Mouse (Mus musculus) midbrain, postnatal 0 days (tissue): Measurements from ENCODE around the gene Capn9. TPM values are rescaled to one million over a fixed set of nuclear protein-coding genes. Genes with fewer than 3 reads are reported as not detected.
A peak's percentile ranks its signal among the peaks of the same experiment; 100 is the strongest.

Source experiments
- ATAC-seq: fragments of 200-750 bp; cut with Nextera tagmentation; 2 replicates; pipeline ENCODE4 v1.8.0; 2017; ENCODE audit warnings: moderate number of reproducible peaks, mild to moderate bottlenecking, moderate TSS enrichment, moderate library complexity; ENCODE audit not compliant: low FRiP score
- DNase-seq: peaks from one replicate; pipeline ENCODE4 v3.0.0-alpha.2; 2015; ENCODE audit warnings: low spot score
- H3K27ac ChIP-seq: fragments of 300-500 bp; sonication (generic); 2 replicates; pipeline ENCODE4 v1.5.1; 2014; ENCODE audit warnings: low read depth, mild to moderate bottlenecking, low read length, mixed read lengths
- H3K27me3 ChIP-seq: fragments of 300-500 bp; sonication (generic); 2 replicates; pipeline ENCODE4 v1.6.1; 2014; ENCODE audit warnings: low read length, control low read depth, mixed read lengths; ENCODE audit not compliant: insufficient read depth
- H3K36me3 ChIP-seq: fragments of 300-500 bp; sonication (generic); 2 replicates; pipeline ENCODE4 v1.6.1; 2014; ENCODE audit warnings: low read length, control low read depth, mixed read lengths; ENCODE audit not compliant: insufficient read depth
- H3K4me1 ChIP-seq: fragments of 300-500 bp; sonication (generic); 2 replicates; pipeline ENCODE4 v1.6.1; 2014; ENCODE audit warnings: mild to moderate bottlenecking, control low read depth, antibody characterized with exemption, low read length, mixed read lengths; ENCODE audit not compliant: insufficient read depth
- H3K4me2 ChIP-seq: fragments of 300-500 bp; sonication (generic); 2 replicates; pipeline ENCODE4 v1.6.1; 2014; ENCODE audit warnings: low read depth, mild to moderate bottlenecking, low read length, mixed read lengths; ENCODE audit not compliant: poor library complexity, severe bottlenecking
- H3K4me3 ChIP-seq: fragments of 300-500 bp; sonication (generic); 2 replicates; pipeline ENCODE4 v1.5.1; 2014; ENCODE audit warnings: low read depth, mild to moderate bottlenecking, low read length, moderate library complexity
- H3K9ac ChIP-seq: fragments of 300-500 bp; sonication (generic); replicated peaks from 2 replicates; pipeline ENCODE4 v1.6.1; 2014; ENCODE audit warnings: mild to moderate bottlenecking, low read length, moderate library complexity, mixed read lengths; ENCODE audit not compliant: poor library complexity, severe bottlenecking
- H3K9me3 ChIP-seq: fragments of 300-500 bp; sonication (generic); 2 replicates; pipeline ENCODE4 v1.6.1; 2016; ENCODE audit warnings: low read length, control low read depth
- CTCF ChIP-seq: IDR thresholded peaks from 2 replicates; pipeline ENCODE4 v1.5.1; 2016; ENCODE audit warnings: antibody characterized with exemption, mild to moderate bottlenecking
- WGBS: fragments of 180-500 bp; shearing (Covaris S2); extraction: QIAGEN DNeasy Blood & Tissue Kit; methylation state at CpG from one replicate; pipeline ENCODE4 v1.1.7; 2014; 5-methylcytosine and 5-hydroxymethylcytosine counted together
- polyA plus RNA-seq: library from polyadenylated mRNA; unstranded; fragments of >200 nt; fragmentation: Nextera tagmentation; extraction: Ambion mirVana; gene quantifications from 2 replicates; pipeline ENCODE4 v1.2.1, GENCODE M21; 2015
- total RNA-seq: library from RNA; depleted of rRNA; stranded (reverse); fragments of >200 nt; gene quantifications from 2 replicates; pipeline ENCODE4 v1.2.3, GENCODE M21; 2014

The Capn9 gene
- total and polyA plus RNA-seq, 2 experiments from 2014 or later = 0.27 to 0.52 TPM

DNA sequence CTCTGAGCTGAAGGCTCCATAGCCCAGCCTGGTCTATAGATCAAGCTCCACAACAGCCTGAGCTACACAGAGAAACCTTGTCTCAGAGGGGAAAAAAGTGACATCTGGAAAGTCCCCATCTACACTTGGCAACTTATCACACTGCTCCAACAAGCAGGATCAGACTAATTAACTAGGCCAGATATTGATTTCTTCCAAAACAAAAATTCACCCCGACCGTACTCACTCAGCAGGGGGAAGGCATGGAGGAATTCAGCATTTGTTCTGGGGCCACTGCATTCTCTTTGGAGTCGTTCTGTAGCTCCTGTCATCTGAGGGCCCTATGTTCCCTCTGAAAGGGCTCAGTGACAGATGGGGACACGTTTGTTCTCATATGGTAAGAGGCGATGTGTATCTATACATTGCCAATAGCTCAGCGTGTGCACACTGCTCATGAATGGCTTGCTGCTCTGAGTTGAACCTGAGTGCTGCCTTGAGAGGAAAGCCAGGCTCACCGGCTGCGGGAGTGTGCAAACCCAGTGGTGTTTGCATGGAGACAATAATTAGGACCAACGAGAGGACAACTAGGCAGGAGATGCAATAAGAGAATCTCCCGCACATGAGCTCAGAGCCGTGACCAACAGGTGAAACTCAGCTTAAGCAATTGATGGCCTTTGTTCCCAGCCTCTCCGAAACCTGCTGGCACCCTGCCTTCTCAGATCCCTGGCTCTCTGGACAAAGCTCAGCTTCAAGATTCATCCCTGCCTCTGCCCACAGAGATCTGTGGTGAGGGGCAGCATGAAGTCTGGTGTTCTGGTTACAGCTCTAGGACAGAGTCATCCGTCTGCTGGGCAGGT, 58.7 kb downstream of the Capn9 start:
- DNase-seq (no peak), ATAC-seq (no peak)
- Histone ChIP-seq H3K4me3 (no peak overlapping the region), H3K27me3 (no peaks in the 10 kb centered on the region), H3K4me1 (no peaks in the 10 kb centered on the region), H3K27ac (no peak overlapping the region), H3K4me2 (no peak overlapping the region), H3K9ac (no peak overlapping the region), H3K9me3 (no peaks in the 10 kb centered on the region), H3K36me3 (peaks cover 42% of the 10 kb centered on the region)
- TF ChIP-seq CTCF = no peak
- 71% methylated on average over 13 of the region's 13 CpGs for WGBS

DNA sequence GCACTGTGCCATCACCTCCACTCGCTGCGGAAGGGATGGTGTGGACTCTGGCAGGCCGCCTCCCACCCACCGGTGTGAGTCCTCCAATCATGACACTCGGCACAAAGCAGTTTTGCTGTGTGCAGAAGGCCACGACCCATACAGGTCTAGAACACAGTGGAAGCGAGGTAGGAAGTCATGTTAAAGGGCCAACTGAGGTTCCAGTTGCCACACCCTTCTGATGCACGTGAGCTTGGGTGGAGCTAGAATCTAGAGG, 59.3 kb downstream of the Capn9 start:
- Histone ChIP-seq H3K4me3 (no peak overlapping the region), H3K36me3 (peaks cover 42% of the 10 kb centered on the region), H3K9ac (no peak overlapping the region), H3K27me3 (no peaks in the 10 kb centered on the region), H3K4me2 (no peak overlapping the region), H3K9me3 (no peaks in the 10 kb centered on the region), H3K4me1 (no peaks in the 10 kb centered on the region), H3K27ac (no peak overlapping the region)
- no peak for TF ChIP-seq CTCF
- 87% methylated on average over 8 of the region's 8 CpGs for WGBS
- DNase-seq (no peak), ATAC-seq (no peak)

DNA sequence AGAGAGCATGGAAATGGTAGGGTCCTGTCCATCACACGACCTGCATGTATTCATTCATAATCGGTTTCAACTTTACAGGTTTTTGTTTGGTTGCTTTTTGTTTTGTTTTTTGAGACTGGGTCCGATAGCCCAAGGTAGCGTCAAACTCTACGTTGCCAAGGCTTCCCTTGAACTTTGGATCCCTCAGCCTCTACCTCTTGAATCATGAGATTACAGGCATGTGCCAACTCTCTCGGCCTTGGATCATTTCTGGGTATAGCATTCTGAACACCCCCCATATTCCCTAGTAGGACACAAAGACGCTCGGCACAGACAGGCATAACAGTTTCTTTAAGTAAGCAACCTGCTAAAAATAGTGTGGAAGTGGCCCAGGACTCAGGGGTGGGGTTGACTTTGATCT, 65.7 kb downstream of the Capn9 start:
- H3K27ac ChIP-seq = no peak overlapping the region
- TF ChIP-seq CTCF = no peak
- no peak overlapping the region for H3K4me3 ChIP-seq
- H3K4me2 ChIP-seq = no peak overlapping the region
- peaks cover 7% of the 10 kb centered on the region for H3K4me1 ChIP-seq
- no peaks in the 10 kb centered on the region for H3K9me3 ChIP-seq
- no peak overlapping the region for H3K9ac ChIP-seq
- H3K27me3 ChIP-seq = no peaks in the 10 kb centered on the region
- ATAC-seq (no peak), DNase-seq (no peak)
- WGBS = 96% methylated on average over 8 of the region's 8 CpGs
- peaks cover 29% of the 10 kb centered on the region for H3K36me3 ChIP-seq

DNA sequence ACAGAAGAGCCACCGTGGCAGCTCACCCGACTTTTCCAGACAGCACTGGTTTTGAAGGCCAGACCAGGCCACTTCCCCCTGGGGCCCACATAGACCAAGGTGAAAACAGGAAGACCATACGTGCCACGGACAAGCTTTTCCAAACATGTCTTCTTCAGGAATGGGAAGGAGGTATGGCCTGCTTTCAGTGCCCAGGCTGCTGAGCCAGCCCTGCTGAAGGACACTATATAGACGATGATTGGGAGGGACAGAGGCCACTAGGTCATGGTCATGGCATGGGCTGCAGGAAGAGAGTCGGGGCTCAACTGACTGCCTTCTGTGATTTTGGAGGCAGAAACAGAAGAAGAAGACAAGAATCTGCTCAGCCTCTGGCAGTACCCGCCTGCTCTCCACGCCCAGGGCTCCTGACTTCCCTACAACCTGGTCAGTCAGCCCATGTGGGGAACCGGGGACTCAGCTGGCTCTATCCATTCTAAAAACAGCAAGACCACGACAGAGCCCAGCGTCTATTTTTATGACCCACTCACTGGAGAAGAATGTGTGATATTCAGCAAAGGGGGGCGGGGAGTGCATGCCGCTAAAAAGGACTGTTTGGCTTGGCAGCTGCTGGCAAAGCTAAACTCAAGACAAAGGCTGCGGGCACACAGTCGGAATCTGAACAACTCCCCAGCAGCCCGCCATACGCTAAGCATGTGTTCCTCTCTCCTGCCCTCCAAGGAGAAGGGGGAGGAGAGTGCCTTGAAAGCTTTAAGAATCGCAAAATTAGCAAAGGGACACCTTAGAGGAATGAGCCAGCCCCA, 67.8 kb downstream of the Capn9 start:
- no peak for TF ChIP-seq CTCF
- ATAC-seq = no peak
- H3K9ac ChIP-seq = no peak overlapping the region
- H3K9me3 ChIP-seq = no peaks in the 10 kb centered on the region
- peak; percentile 66 for DNase-seq
- no peak overlapping the region for H3K4me3 ChIP-seq
- 51% methylated on average over 18 of the region's 18 CpGs for WGBS
- H3K27me3 ChIP-seq = no peaks in the 10 kb centered on the region
- H3K4me1 ChIP-seq = peaks cover 7% of the 10 kb centered on the region
- peak overlapping the region; percentile 6; the same call in 1 of the 2 replicates for H3K4me2 ChIP-seq
- H3K27ac ChIP-seq = peak overlapping the region; percentile 65
- peaks cover 7% of the 10 kb centered on the region for H3K36me3 ChIP-seq

DNA sequence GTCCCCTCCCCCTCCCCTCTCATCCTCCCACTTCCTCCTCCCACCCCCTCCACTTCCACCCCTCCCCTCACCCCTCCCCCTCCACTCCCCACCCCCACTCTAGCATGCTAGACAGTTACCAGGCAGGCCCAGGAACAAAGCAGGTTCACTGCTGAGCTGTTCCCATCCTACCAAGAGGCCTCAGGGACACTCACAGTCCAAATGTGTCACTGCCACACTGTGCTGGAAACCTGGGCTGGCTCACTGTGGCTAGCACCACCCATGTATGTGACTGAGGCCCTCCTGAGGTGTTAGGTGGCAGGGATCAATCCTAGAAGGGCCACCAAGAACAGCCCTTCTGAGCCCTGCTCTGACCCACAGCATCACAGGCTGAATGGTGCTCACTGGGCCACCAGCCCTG, 72.4 kb downstream of the Capn9 start:
- Histone ChIP-seq H3K9ac (no peak overlapping the region), H3K9me3 (no peaks in the 10 kb centered on the region), H3K4me1 (peaks cover 7% of the 10 kb centered on the region), H3K4me2 (no peak overlapping the region), H3K27ac (no peak overlapping the region), H3K4me3 (no peak overlapping the region), H3K36me3 (peaks cover 7% of the 10 kb centered on the region; the same call in 1 of the 2 replicates), H3K27me3 (no peaks in the 10 kb centered on the region)
- no peak for DNase-seq
- no peak for TF ChIP-seq CTCF
- ATAC-seq = no peak

DNA sequence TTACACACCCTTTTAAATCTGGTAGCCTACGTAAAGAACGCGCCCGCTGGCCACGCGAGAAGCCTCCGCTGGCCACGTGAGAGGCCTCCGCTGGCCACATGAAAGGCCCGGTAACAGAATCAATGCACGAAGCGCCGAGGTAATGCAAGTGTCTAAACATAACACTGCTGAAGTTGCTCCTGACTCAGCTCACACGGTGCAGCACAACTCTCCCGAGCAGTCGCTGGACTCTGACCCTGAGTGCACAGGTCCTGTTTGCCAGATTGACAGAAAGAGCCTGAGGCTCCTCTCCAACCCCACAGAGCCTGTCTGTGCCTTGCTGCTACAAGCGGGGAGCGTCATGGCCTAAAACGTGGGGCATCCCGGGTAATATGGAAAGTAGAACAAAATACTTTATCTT, 75.9 kb downstream of the Capn9 start:
- Histone ChIP-seq H3K4me1 (no peaks in the 10 kb centered on the region), H3K9me3 (no peaks in the 10 kb centered on the region), H3K4me3 (no peak overlapping the region), H3K4me2 (no peak overlapping the region), H3K36me3 (peaks cover 7% of the 10 kb centered on the region; the same call in 1 of the 2 replicates), H3K27ac (no peak overlapping the region), H3K9ac (no peak overlapping the region), H3K27me3 (no peaks in the 10 kb centered on the region)
- ATAC-seq (no peak), DNase-seq (no peak)
- WGBS = 90% methylated on average over 20 of the region's 20 CpGs
- TF ChIP-seq CTCF = no peak
